Mouse (Mus musculus): Measurements from ENCODE around the gene Gm17509. TPM values are rescaled to one million over a fixed set of nuclear protein-coding genes. Genes with fewer than 3 reads are reported as not detected.

The Gm17509 gene
- polyA plus RNA-seq, 1 experiment: 0.02 TPM

- H3K4me3 ChIP-seq: no peak overlapping the region
- no peak overlapping the region for H3ac ChIP-seq (ENCODE audit: control insufficient read depth, insufficient read length)
- H3K27me3 ChIP-seq (ENCODE audit: control insufficient read depth, insufficient read depth, insufficient read length): no peaks in the 10 kb centered on the region
- no peaks in the 10 kb centered on the region for H3K79me2 ChIP-seq (ENCODE audit: control insufficient read depth, insufficient read depth)
- peak overlapping the region; percentile 12 for H3K4me2 ChIP-seq (ENCODE audit: low read depth)
- TF ChIP-seq POLR2A (IDR thresholded peaks at IDR 0.05; ENCODE audit: insufficient read length, low read depth): no peak
- TF ChIP-seq MYOG (IDR thresholded peaks at IDR 0.05; ENCODE audit: control insufficient read depth in 1 of 3, insufficient read depth in 1 of 3, insufficient read length in 2 of 3, low read depth in 2 of 3): no peak
- no peak for TF ChIP-seq POLR2AphosphoS2 (IDR thresholded peaks at IDR 0.05; ENCODE audit: insufficient read length, low read depth)
- TF ChIP-seq TCF12 (IDR thresholded peaks at IDR 0.05; ENCODE audit: insufficient read depth, poor library complexity, severe bottlenecking): no peak
- TF ChIP-seq REST (IDR thresholded peaks at IDR 0.05; ENCODE audit: insufficient read depth, insufficient read length): no peak
- TF ChIP-seq E2F4 (IDR thresholded peaks at IDR 0.05; ENCODE audit: insufficient read depth): no peak
- TF ChIP-seq MYOD1 (IDR thresholded peaks at IDR 0.05; ENCODE audit: control insufficient read depth in 1 of 3, insufficient read length in 2 of 3, low read depth in 2 of 3): no peak
- TF ChIP-seq MAX (IDR thresholded peaks at IDR 0.05; ENCODE audit: low read depth): no peak
- TF ChIP-seq TCF3 (IDR thresholded peaks at IDR 0.05; ENCODE audit: insufficient read length, low read depth): no peak
- TF ChIP-seq CEBPB (IDR thresholded peaks at IDR 0.05; ENCODE audit: insufficient read depth, poor library complexity, severe bottlenecking): no peak
- no peak for TF ChIP-seq USF1 (IDR thresholded peaks at IDR 0.05; ENCODE audit: low read depth)
- no peak for TF ChIP-seq SRF (IDR thresholded peaks at IDR 0.05; ENCODE audit: control insufficient read depth, insufficient read length, low read depth)
- no peaks in the 10 kb centered on the region for H3K36me3 ChIP-seq (ENCODE audit: control insufficient read depth, insufficient read depth)
Measured at GRCm38 (mm10) chr13:117230371-117231110, 9.7 kb upstream of the Gm17509 start.

- no peak overlapping the region for H3ac ChIP-seq (ENCODE audit: control insufficient read depth, insufficient read length)
- no peaks in the 10 kb centered on the region for H3K27me3 ChIP-seq (ENCODE audit: control insufficient read depth, insufficient read depth, insufficient read length)
- no peak overlapping the region for H3K4me3 ChIP-seq
- H3K36me3 ChIP-seq (ENCODE audit: control insufficient read depth, insufficient read depth): no peaks in the 10 kb centered on the region
- TF ChIP-seq E2F4 (IDR thresholded peaks at IDR 0.05; ENCODE audit: insufficient read depth) (no peak), MYOG (IDR thresholded peaks at IDR 0.05; ENCODE audit: control insufficient read depth in 1 of 3, insufficient read depth in 1 of 3, insufficient read length in 2 of 3, low read depth in 2 of 3) (no peak), TCF3 (IDR thresholded peaks at IDR 0.05; ENCODE audit: insufficient read length, low read depth) (no peak)
- no peak overlapping the region for H3K4me2 ChIP-seq (ENCODE audit: low read depth)
- no peaks in the 10 kb centered on the region for H3K79me2 ChIP-seq (ENCODE audit: control insufficient read depth, insufficient read depth)
Measured at GRCm38 (mm10) chr13:117225561-117225960, 4.7 kb upstream of the Gm17509 start.

GRCm38 (mm10) chr13:117224901-117225300, 4.0 kb upstream of the Gm17509 start:
- H3K79me2 ChIP-seq (ENCODE audit: control insufficient read depth, insufficient read depth): no peaks in the 10 kb centered on the region
- H3K4me3 ChIP-seq: no peak overlapping the region
- no peaks in the 10 kb centered on the region for H3K27me3 ChIP-seq (ENCODE audit: control insufficient read depth, insufficient read depth, insufficient read length)
- H3K36me3 ChIP-seq (ENCODE audit: control insufficient read depth, insufficient read depth): no peaks in the 10 kb centered on the region
- no peak overlapping the region for H3K4me2 ChIP-seq (ENCODE audit: low read depth)
- H3ac ChIP-seq (ENCODE audit: control insufficient read depth, insufficient read length): no peak overlapping the region
- no peak for TF ChIP-seq MYOG (IDR thresholded peaks at IDR 0.05; ENCODE audit: control insufficient read depth in 1 of 3, insufficient read depth in 1 of 3, insufficient read length in 2 of 3, low read depth in 2 of 3)
- TF ChIP-seq POLR2A (IDR thresholded peaks at IDR 0.05; ENCODE audit: insufficient read length, low read depth): no peak
- TF ChIP-seq SRF (IDR thresholded peaks at IDR 0.05; ENCODE audit: control insufficient read depth, insufficient read length, low read depth): no peak
- TF ChIP-seq USF1 (IDR thresholded peaks at IDR 0.05; ENCODE audit: low read depth): no peak
- TF ChIP-seq CEBPB (IDR thresholded peaks at IDR 0.05; ENCODE audit: insufficient read depth, poor library complexity, severe bottlenecking): no peak
- TF ChIP-seq TCF12 (IDR thresholded peaks at IDR 0.05; ENCODE audit: insufficient read depth, poor library complexity, severe bottlenecking): no peak
- no peak for TF ChIP-seq POLR2AphosphoS2 (IDR thresholded peaks at IDR 0.05; ENCODE audit: insufficient read length, low read depth)
- no peak for TF ChIP-seq E2F4 (IDR thresholded peaks at IDR 0.05; ENCODE audit: insufficient read depth)
- TF ChIP-seq REST (IDR thresholded peaks at IDR 0.05; ENCODE audit: insufficient read depth, insufficient read length): no peak
- no peak for TF ChIP-seq MAX (IDR thresholded peaks at IDR 0.05; ENCODE audit: low read depth)
- no peak for TF ChIP-seq TCF3 (IDR thresholded peaks at IDR 0.05; ENCODE audit: insufficient read length, low read depth)
- TF ChIP-seq MYOD1 (IDR thresholded peaks at IDR 0.05; ENCODE audit: control insufficient read depth in 1 of 3, insufficient read length in 2 of 3, low read depth in 2 of 3): no peak

- H3K36me3 ChIP-seq (ENCODE audit: control insufficient read depth, insufficient read depth): no peaks in the 10 kb centered on the region
- H3K79me2 ChIP-seq (ENCODE audit: control insufficient read depth, insufficient read depth): no peaks in the 10 kb centered on the region
- TF ChIP-seq E2F4 (IDR thresholded peaks at IDR 0.05; ENCODE audit: insufficient read depth) (no peak), MAX (IDR thresholded peaks at IDR 0.05; ENCODE audit: low read depth) (no peak), CEBPB (IDR thresholded peaks at IDR 0.05; ENCODE audit: insufficient read depth, poor library complexity, severe bottlenecking) (no peak)
- H3ac ChIP-seq (ENCODE audit: control insufficient read depth, insufficient read length): no peak overlapping the region
- no peak overlapping the region for H3K4me3 ChIP-seq
- H3K27me3 ChIP-seq (ENCODE audit: control insufficient read depth, insufficient read depth, insufficient read length): no peaks in the 10 kb centered on the region
- H3K4me2 ChIP-seq (ENCODE audit: low read depth): no peak overlapping the region
Measured at GRCm38 (mm10) chr13:117223125-117223524, 2.2 kb upstream of the Gm17509 start.

- Histone ChIP-seq H3K36me3 (ENCODE audit: control insufficient read depth, insufficient read depth) (no peaks in the 10 kb centered on the region), H3K79me2 (ENCODE audit: control insufficient read depth, insufficient read depth) (no peaks in the 10 kb centered on the region), H3K27me3 (ENCODE audit: control insufficient read depth, insufficient read depth, insufficient read length) (no peaks in the 10 kb centered on the region), H3K4me3 (peak overlapping the region; percentile 28), H3ac (ENCODE audit: control insufficient read depth, insufficient read length) (peak overlapping the region; percentile 93), H3K4me2 (ENCODE audit: low read depth) (peak overlapping the region; percentile 64)
- TF ChIP-seq REST (IDR thresholded peaks at IDR 0.05; ENCODE audit: insufficient read depth, insufficient read length) (no peak), POLR2A (IDR thresholded peaks at IDR 0.05; ENCODE audit: insufficient read length, low read depth) (no peak), TCF12 (IDR thresholded peaks at IDR 0.05; ENCODE audit: insufficient read depth, poor library complexity, severe bottlenecking) (no peak), USF1 (IDR thresholded peaks at IDR 0.05; ENCODE audit: low read depth) (no peak), POLR2AphosphoS2 (IDR thresholded peaks at IDR 0.05; ENCODE audit: insufficient read length, low read depth) (no peak), SRF (IDR thresholded peaks at IDR 0.05; ENCODE audit: control insufficient read depth, insufficient read length, low read depth) (no peak), TCF3 (IDR thresholded peaks at IDR 0.05; ENCODE audit: insufficient read length, low read depth) (no peak), MYOD1 (IDR thresholded peaks at IDR 0.05; ENCODE audit: control insufficient read depth in 1 of 3, insufficient read length in 2 of 3, low read depth in 2 of 3) (no peak), MYOG (IDR thresholded peaks at IDR 0.05; ENCODE audit: control insufficient read depth in 1 of 3, insufficient read depth in 1 of 3, insufficient read length in 2 of 3, low read depth in 2 of 3) (no peak), E2F4 (IDR thresholded peaks at IDR 0.05; ENCODE audit: insufficient read depth) (no peak), CEBPB (IDR thresholded peaks at IDR 0.05; ENCODE audit: insufficient read depth, poor library complexity, severe bottlenecking) (no peak), MAX (IDR thresholded peaks at IDR 0.05; ENCODE audit: low read depth) (no peak)
Measured at GRCm38 (mm10) chr13:117219871-117220500, 889 bp downstream of the Gm17509 start.

All from myocyte (in vitro differentiated cells).